10 mouse cellular contexts compared by ENCODE assay signal in the genomic region with DNA sequence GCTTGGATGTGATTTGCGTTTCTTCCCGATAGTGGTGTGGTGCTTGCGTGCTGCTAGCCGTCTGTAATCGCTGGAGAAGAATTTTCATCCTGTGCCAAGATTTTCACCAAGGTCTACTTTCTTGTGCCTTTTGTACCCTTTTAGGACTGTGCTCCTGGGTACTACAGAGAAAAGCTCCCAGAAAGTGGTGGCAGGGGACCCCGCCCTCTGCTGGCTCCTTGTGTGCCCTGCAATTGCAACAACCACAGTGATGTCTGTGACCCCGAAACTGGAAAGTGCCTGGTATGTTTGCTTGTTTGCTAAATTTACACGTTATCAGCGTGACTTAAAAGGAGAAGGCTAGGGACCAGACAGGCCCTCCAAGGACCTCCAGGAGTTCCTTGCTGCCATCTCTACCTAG.
DNase-seq lines count a peak whose midpoint lies in the region; ATAC-seq lines count a peak whose summit lies in the region.
"Had no signal": no experiment of that assay in that cellular context is flagged by ENCODE, and none has a peak within 500 bp of the region (broad histone marks: within the 10 kb centered on the region; RNA-seq: fewer than 3 reads in every experiment).

No protein-coding gene starts in this region.

- DNase-seq in gastrocnemius, postnatal 10 days: peak; percentile 18
- DNase-seq in gastrocnemius, adult 18-20 months (ENCODE audit: low spot score): no peak
- DNase-seq in liver (peak; percentile 9), NIH3T3 (ENCODE audit: low read depth) (peak; percentile 13), adipocyte (ENCODE audit: low spot score) (no peak)
- no peak for DNase-seq in thymus, postnatal 0 days (ENCODE audit: low spot score)

- H3K4me1 ChIP-seq in liver, embryonic 12.5 days: no peaks in the 10 kb centered on the region
- H3K4me1 ChIP-seq: midbrain, embryonic 10.5 days had no signal

- 53% methylated on average over 9 of the region's 9 CpGs for WGBS in liver, embryonic 12.5 days (ENCODE audit: insufficient replicate concordance)

- no peaks in the 10 kb centered on the region for H3K27me3 ChIP-seq in liver, embryonic 12.5 days (replicated peaks)

- no peak overlapping the region for H3K9ac ChIP-seq in liver, embryonic 12.5 days

- ATAC-seq in liver, embryonic 12.5 days: no peak
- ATAC-seq in granulocyte monocyte progenitor cell, adult 5-6 weeks (replicated peaks; ENCODE audit: poor library complexity, severe bottlenecking): 0 out of 2 replicates have a peak, but pooled peaks have one; percentile 42

- no peak overlapping the region for H3K4me3 ChIP-seq in liver, embryonic 12.5 days
- H3K4me3 ChIP-seq: erythroblast, embryonic 14.5 days; midbrain, embryonic 10.5 days had no signal

- no peak overlapping the region for H3K27ac ChIP-seq in liver, embryonic 12.5 days
- H3K27ac ChIP-seq: midbrain, embryonic 10.5 days had no signal

- H3K9me3 ChIP-seq in liver, embryonic 12.5 days (replicated peaks): no peaks in the 10 kb centered on the region
- H3K9me3 ChIP-seq: midbrain, embryonic 10.5 days had no signal

- H3K4me2 ChIP-seq in liver, embryonic 12.5 days: no peak overlapping the region

- no peaks in the 10 kb centered on the region for H3K36me3 ChIP-seq in liver, embryonic 12.5 days

Comparison
In these comparisons a context has a peak if more than half of its experiments do, and no peak if none do; other contexts are left out.
1. DNase-seq: peak in gastrocnemius, postnatal 10 days (single experiment), liver (single experiment) and NIH3T3 (single experiment); none in gastrocnemius, adult 18-20 months (single experiment), thymus, postnatal 0 days (single experiment) and adipocyte (single experiment).